Mouse (Mus musculus) limb, embryonic 14.5 days (tissue): ENCODE data around the gene Lrrc45. TPM values are rescaled to one million over a fixed set of nuclear protein-coding genes. Genes with fewer than 3 reads are reported as not detected.
"Not testable (repeated sequence)": the region's sequence is repeated elsewhere in the genome, so short reads cannot be mapped to it uniquely, and the experiment has no call there.

ENCODE experiments used
- ATAC-seq: fragments of 200-750 bp; cut with Nextera tagmentation; 2 replicates; pipeline ENCODE4 v1.8.0; 2017; ENCODE audit warnings: low read depth, moderate number of reproducible peaks, moderate TSS enrichment; ENCODE audit not compliant: low FRiP score
- DNase-seq: peaks from one replicate; pipeline ENCODE4 v3.0.0-alpha.2; 2015; ENCODE audit warnings: low spot score
- H3K27ac ChIP-seq: fragments of 300-500 bp; sonication (generic); replicated peaks from 2 replicates; pipeline ENCODE4 v1.5.1; 2014; ENCODE audit warnings: low read depth, mild to moderate bottlenecking, low read length, moderate library complexity, mixed read lengths
- H3K27me3 ChIP-seq: fragments of 300-500 bp; sonication (generic); 2 replicates; pipeline ENCODE4 v1.6.1; 2014; ENCODE audit warnings: low read length, mixed read lengths; ENCODE audit not compliant: control insufficient read depth, insufficient read depth
- H3K36me3 ChIP-seq: fragments of 300-500 bp; sonication (generic); 2 replicates; pipeline ENCODE4 v1.6.1; 2014; ENCODE audit warnings: mild to moderate bottlenecking, low read length, moderate library complexity, mixed read lengths; ENCODE audit not compliant: control insufficient read depth, insufficient read depth
- H3K4me1 ChIP-seq: fragments of 300-500 bp; sonication (generic); 2 replicates; pipeline ENCODE4 v1.6.1; 2014; ENCODE audit warnings: antibody characterized with exemption, low read length, mixed read lengths; ENCODE audit not compliant: control insufficient read depth, insufficient read depth
- H3K4me2 ChIP-seq: fragments of 300-500 bp; sonication (generic); replicated peaks from 2 replicates; pipeline ENCODE4 v1.6.1; 2014; ENCODE audit warnings: low read depth, mild to moderate bottlenecking, low read length, moderate library complexity; ENCODE audit not compliant: severe bottlenecking
- H3K4me3 ChIP-seq: fragments of 300-500 bp; sonication (generic); replicated peaks from 2 replicates; pipeline ENCODE4 v1.5.1; 2014; ENCODE audit warnings: low read length
- H3K9ac ChIP-seq: fragments of 300-500 bp; sonication (generic); 2 replicates; pipeline ENCODE4 v1.6.1; 2014; ENCODE audit warnings: mild to moderate bottlenecking, low read depth, low read length, moderate library complexity; ENCODE audit not compliant: severe bottlenecking
- H3K9me3 ChIP-seq: fragments of 300-500 bp; sonication (generic); 2 replicates; pipeline ENCODE4 v1.6.1; 2016; ENCODE audit warnings: low read length; ENCODE audit not compliant: control insufficient read depth
- POLR2A ChIP-seq: fragments of 200-500 bp; IDR thresholded peaks from 2 replicates; pipeline ENCODE4 v1.8.0; 2012; ENCODE audit warnings: inconsistent platforms, mild to moderate bottlenecking, moderate library complexity, borderline replicate concordance; ENCODE audit not compliant: insufficient read depth, insufficient read length; ENCODE audit errors: extremely low read depth
- WGBS: fragments of 180-500 bp; shearing (Covaris S2); extraction: QIAGEN DNeasy Blood & Tissue Kit; methylation state at CpG from one replicate; pipeline ENCODE4 v1.1.7; 2014; 5-methylcytosine and 5-hydroxymethylcytosine counted together
- polyA plus RNA-seq, 2 experiments: library from polyadenylated mRNA; depleted of rRNA in 1 of 2; stranded (reverse) in 1 of 2; unstranded in 1 of 2; fragments of >200 nt; fragmentation: Nextera tagmentation in 1 of 2; extraction: Ambion mirVana in 1 of 2; gene quantifications; 2 replicates each; pipeline versions ENCODE4 v1.2.1 to v1.2.3; 2012 to 2014

The Lrrc45 gene
- polyA plus RNA-seq, 2 experiments, result 48.1 to 91.3 TPM

DNA sequence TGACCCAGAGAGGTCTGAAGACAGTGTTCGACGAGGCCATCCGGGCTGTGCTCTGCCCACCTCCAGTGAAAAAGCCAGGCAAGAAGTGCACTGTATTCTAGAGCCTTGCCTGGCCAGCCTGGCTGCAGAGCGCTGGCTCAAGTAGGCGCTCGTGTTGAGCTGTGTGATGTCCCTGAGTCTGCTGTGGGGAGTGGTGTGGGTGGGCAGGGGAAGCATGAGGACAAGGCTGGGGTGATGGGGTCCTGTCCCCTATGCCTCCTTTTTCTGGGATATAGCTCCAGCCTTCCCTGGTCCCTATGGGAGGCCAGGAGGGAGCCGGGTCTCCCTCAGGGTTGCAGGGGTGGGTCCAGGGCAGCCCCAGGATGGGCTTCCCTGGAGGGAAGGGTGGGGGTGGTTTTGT is 9.8 kb downstream of the Lrrc45 start:
- DNase-seq, result no peak
- Histone ChIP-seq H3K4me1 (peaks cover 15% of the 10 kb centered on the region), H3K9me3 (no peaks in the 10 kb centered on the region), H3K27ac (no peak overlapping the region), H3K4me3 (no peak overlapping the region), H3K27me3 (no peaks in the 10 kb centered on the region), H3K36me3 (peaks cover 19% of the 10 kb centered on the region), H3K4me2 (no peak overlapping the region), H3K9ac (no peak overlapping the region)
- 86% methylated on average over 7 of the region's 7 CpGs for WGBS
- no peak for TF ChIP-seq POLR2A
- no peak for ATAC-seq

DNA sequence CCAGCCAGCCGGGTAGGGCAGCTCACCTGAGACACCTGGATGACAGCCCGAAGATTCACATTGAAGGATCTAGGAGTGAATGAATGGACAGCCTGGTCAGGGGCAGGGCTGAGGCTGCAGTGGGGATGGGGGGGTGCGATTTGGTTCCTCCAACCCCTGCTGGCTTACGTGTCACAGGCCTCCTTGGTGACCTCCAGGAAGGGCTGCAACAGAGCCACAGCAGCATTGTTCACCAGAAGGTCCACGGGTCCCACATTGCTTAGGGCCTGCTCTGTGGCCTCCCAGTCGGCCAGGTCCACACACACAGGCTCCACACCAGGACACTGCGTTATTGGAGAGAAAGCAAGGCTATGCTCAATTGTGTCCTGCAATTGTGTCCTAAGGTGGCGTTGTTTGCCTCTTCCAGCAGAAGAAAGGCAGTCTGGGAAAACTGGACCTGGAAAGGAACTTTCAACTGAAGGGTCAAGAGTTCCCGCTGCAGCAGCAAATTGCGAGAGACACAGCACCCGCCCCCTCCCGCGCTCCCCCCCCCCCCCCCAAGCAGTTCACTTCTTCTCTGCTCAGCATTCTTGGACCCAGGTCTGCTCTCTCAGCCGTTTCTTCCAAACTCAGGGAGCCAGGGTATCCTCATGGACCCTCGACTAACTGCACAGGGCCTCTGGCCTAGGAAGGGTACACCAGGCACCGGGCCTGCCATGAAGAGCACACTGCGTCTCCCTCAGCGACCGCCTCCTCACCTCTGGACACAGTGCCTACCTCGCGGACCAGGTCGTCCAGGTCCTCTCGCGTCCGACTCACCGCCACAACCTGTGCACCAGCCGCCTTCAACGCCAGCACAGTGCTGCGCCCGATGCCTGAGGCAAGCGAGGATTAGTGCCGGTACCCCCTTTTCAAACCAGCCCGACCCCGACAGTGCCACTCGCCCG is 12.8 kb downstream of the Lrrc45 start:
- no peaks in the 10 kb centered on the region for H3K27me3 ChIP-seq
- H3K27ac ChIP-seq, result no peak overlapping the region
- H3K9me3 ChIP-seq, result no peaks in the 10 kb centered on the region
- ATAC-seq (peak; percentile 9; the same call in 1 of the 2 replicates), DNase-seq (no peak)
- TF ChIP-seq POLR2A, result no peak
- peak overlapping the region; percentile 87 for H3K4me2 ChIP-seq
- peaks cover 11% of the 10 kb centered on the region for H3K4me1 ChIP-seq
- peaks cover 8% of the 10 kb centered on the region; the same call in 1 of the 2 replicates for H3K36me3 ChIP-seq
- peak overlapping the region; percentile 53 for H3K4me3 ChIP-seq
- 20% methylated on average over 33 of the region's 36 CpGs for WGBS
- peak overlapping the region; percentile 59 for H3K9ac ChIP-seq

DNA sequence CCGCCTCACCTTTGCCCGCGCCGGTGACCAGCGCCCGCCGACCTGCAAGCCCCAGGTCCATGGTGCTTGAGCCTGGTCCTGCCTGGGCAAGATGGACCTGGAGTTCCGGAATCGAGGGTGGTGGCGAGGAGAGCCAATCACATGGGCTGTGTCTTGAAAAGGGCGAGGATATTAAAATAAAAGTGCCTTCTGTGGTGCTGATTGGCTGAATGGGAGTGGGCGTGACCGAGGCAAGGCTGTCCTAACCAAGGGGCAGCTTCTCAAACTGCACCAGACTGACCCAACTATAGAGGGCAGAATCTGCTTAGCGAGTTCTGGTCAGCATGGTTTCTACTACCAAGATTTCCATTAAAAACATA is 13.4 kb downstream of the Lrrc45 start, which contains the start of gene Dcxr:
Gene Dcxr, minus strand, starts transcription at position 113 of the 359 bp plus-strand sequence.
- TF ChIP-seq POLR2A, result no peak
- H3K4me3 ChIP-seq, result peak within 1 kb of the TSS; percentile 53
- DNase-seq (peak; percentile 85), ATAC-seq (peak; percentile 92)
- H3K27ac ChIP-seq, result no peak within 1 kb of the TSS
- H3K9ac ChIP-seq, result peak within 1 kb of the TSS; percentile 59
- H3K4me1 ChIP-seq, result peaks cover 8% of the 10 kb centered on the region
- H3K27me3 ChIP-seq, result no peaks in the 10 kb centered on the region
- under 1% methylated on average over 14 of the region's 14 CpGs for WGBS
- H3K36me3 ChIP-seq, result peaks cover 8% of the 10 kb centered on the region; the same call in 1 of the 2 replicates
- no peaks in the 10 kb centered on the region for H3K9me3 ChIP-seq
- H3K4me2 ChIP-seq, result peak within 1 kb of the TSS; percentile 87

DNA sequence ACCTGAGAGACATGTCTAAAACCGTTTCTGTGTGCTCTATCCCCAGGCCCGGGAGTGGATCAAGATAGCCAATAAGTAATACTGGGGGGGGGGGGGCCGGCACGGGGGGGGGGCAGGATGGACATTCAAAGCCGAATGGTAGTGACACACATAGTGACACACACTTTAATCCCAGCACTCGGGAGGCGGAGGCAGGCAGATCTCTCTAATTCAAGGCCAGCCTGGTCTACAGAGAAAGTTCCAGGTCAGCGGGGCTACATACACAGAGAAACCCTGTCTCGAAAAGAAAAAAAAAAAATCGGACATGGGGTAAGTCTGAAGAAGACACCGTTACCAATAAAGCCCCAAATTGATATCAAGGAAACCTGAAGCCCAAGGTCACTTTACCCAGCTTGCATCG is 13.8 kb downstream of the Lrrc45 start:
- no peak overlapping the region for H3K9ac ChIP-seq
- H3K4me3 ChIP-seq, result no peak overlapping the region

DNA sequence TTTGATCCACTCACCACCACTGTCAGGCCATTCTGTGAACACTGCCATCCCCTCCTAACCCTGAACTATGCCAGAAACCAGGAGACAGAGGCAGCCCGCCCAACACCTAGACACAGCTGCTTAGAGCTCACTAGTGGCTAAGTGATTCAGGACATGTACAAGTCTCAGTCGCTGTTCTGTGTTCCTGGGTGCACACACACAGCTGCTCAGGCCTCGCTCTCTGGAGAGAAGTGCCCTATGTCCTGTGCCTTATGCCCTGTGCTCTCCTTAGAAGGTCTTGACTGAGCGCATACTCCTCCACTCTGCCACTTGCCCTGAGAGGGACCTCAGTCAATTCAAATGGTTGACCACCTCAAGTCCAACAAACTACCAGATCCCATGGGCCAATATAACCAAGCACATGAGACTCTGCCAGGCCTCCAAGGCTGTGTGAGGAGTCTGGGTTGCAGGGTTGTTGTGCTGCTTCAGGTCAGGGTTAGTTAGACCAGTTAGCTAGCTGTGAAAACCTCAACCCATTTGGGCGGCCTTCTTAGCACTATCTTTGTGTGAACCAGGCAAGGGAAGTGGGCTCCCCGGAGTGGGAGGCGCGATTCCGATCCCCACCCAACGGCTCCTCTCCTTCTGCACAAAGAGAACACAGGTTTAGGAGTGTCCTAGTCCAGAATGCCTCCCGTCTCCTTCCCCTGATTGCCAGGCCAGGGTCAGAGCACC is 15.0 kb downstream of the Lrrc45 start:
- Histone ChIP-seq H3K4me2 (no peak overlapping the region), H3K9ac (no peak overlapping the region), H3K4me3 (no peak overlapping the region), H3K27ac (no peak overlapping the region), H3K4me1 (peaks cover 14% of the 10 kb centered on the region; the same call in 1 of the 2 replicates), H3K27me3 (no peaks in the 10 kb centered on the region), H3K9me3 (no peaks in the 10 kb centered on the region), H3K36me3 (peaks cover 5% of the 10 kb centered on the region; the same call in 1 of the 2 replicates)
- WGBS, result 69% methylated on average over 11 of the region's 11 CpGs
- DNase-seq (no peak), ATAC-seq (no peak)
- no peak for TF ChIP-seq POLR2A

More for the DNA sequence above, 13.8 kb downstream of the Lrrc45 start:
- Histone ChIP-seq H3K36me3 (peaks cover 8% of the 10 kb centered on the region; the same call in 1 of the 2 replicates), H3K4me2 (peak overlapping the region; percentile 87; the same call in 1 of the 2 replicates), H3K4me1 (peaks cover 9% of the 10 kb centered on the region; the same call in 1 of the 2 replicates), H3K9me3 (no peaks in the 10 kb centered on the region), H3K27me3 (no peaks in the 10 kb centered on the region), H3K27ac (no peak overlapping the region)
- ATAC-seq (no peak), DNase-seq (no peak)
- WGBS, result 74% methylated on average over 10 of the region's 12 CpGs
- no peak for TF ChIP-seq POLR2A

DNA sequence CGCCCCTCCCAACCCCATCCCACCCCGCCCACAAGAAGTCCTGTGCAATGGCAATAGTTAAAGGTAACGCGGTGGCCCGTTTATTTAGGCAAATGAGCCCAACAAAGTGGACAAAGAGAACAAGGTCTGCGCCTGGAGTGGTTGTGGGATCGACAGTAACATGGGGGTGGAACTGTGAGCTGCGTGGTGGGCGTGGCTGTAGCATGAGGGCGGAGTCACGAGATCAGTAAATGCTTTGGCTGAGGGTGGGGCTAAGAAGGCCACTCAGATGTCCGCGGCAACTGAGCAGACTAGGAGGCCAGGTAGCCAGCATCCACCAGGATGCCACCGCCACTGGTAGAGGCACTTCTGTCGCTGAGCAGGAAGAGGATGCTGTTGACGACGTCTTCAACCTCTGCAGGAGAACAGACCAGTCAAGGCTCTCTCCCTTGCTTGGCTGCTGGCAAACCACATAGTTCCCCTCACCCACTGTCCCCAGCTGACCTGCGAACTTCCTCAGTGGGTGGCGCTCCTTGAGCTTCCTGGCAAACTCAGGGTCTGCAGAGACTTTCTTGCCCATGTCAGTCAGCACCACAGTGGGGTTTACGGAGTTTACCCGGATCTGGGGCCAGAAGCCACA is 15.8 kb downstream of the Lrrc45 start:
- H3K27me3 ChIP-seq, H3K9ac ChIP-seq, H3K27ac ChIP-seq, H3K9me3 ChIP-seq, H3K36me3 ChIP-seq: not testable (repeated sequence)
- Histone ChIP-seq H3K4me2 (peak overlapping the region; percentile 37), H3K4me3 (0 out of 2 replicates have a peak overlapping the region, but pooled peaks have one; percentile 0), H3K4me1 (peaks cover 14% of the 10 kb centered on the region; the same call in 1 of the 2 replicates)
- peak; percentile 43 for DNase-seq
- 0 out of 2 replicates have a peak, but pooled peaks have one; percentile 38 for ATAC-seq
- 3% methylated on average over 17 of the region's 21 CpGs for WGBS
